Mouse (Mus musculus): Measurements from ENCODE around the gene Nfib. TPM values are rescaled to one million over a fixed set of nuclear protein-coding genes. Genes with fewer than 3 reads are reported as not detected.

Nfib gene
- total RNA-seq, 2 experiments from 2014 or later, result 216 to 233 TPM

- intact Hi-C loops (cut with DNase I), result no loop called here
- DNase-seq, result no peak
Observed at GRCm38 (mm10) chr4:82548247-82548646, 157.3 kb downstream of the Nfib start.

GRCm38 (mm10) chr4:82543936-82544335, 161.6 kb downstream of the Nfib start:
- intact Hi-C loops (cut with DNase I), result no loop called here
- DNase-seq, result no peak

GRCm38 (mm10) chr4:82543398-82543740, 162.2 kb downstream of the Nfib start:
- no peak for DNase-seq
- intact Hi-C loops (cut with DNase I), result no loop called here

- intact Hi-C loops (cut with DNase I), result no loop called here
- DNase-seq, result no peak
Observed at GRCm38 (mm10) chr4:82542656-82543397, 162.7 kb downstream of the Nfib start.

GRCm38 (mm10) chr4:82541894-82542510, 163.5 kb downstream of the Nfib start:
- intact Hi-C loops (cut with DNase I), result loop anchor here (2.0 kb wide), 1 partner anchor 977 kb away; no protein-coding TSS in a partner anchor
- peak; percentile 81 for DNase-seq

GRCm38 (mm10) chr4:82540466-82540990, 165.0 kb downstream of the Nfib start:
- intact Hi-C loops (cut with DNase I), result loop anchor here (2.0 kb wide), 1 partner anchor 976 kb away; no protein-coding TSS in a partner anchor
- no peak for DNase-seq

GRCm38 (mm10) chr4:82540048-82540410, 165.5 kb downstream of the Nfib start:
- intact Hi-C loops (cut with DNase I), result loop anchor here (2.0 kb wide), 1 partner anchor 975 kb away; no protein-coding TSS in a partner anchor
- DNase-seq, result peak; percentile 37

- intact Hi-C loops (cut with DNase I), result loop anchor here (2.0 to 5.0 kb wide), 2 partner anchors 37 to 975 kb away; no protein-coding TSS in a partner anchor
- DNase-seq, result peak; percentile 75
Observed at GRCm38 (mm10) chr4:82539406-82540047, 166.0 kb downstream of the Nfib start.

- DNase-seq, result no peak
- intact Hi-C loops (cut with DNase I), result loop anchor here (5.0 kb wide), 1 partner anchor 37 kb away; no protein-coding TSS in a partner anchor
Observed at GRCm38 (mm10) chr4:82538815-82539214, 166.7 kb downstream of the Nfib start.

GRCm38 (mm10) chr4:82538069-82538811, 167.3 kb downstream of the Nfib start:
- peak; percentile 39 for DNase-seq
- intact Hi-C loops (cut with DNase I), result loop anchor here (5.0 kb wide), 1 partner anchor 36 kb away; no protein-coding TSS in a partner anchor

GRCm38 (mm10) chr4:82537279-82537967, 168.1 kb downstream of the Nfib start:
- DNase-seq, result peak; percentile 46
- intact Hi-C loops (cut with DNase I), result loop anchor here (5.0 kb wide), 1 partner anchor 35 kb away; no protein-coding TSS in a partner anchor

- intact Hi-C loops (cut with DNase I), result loop anchor here (5.0 kb wide), 1 partner anchor 34 kb away; no protein-coding TSS in a partner anchor
- DNase-seq, result peak; percentile 49
Observed at GRCm38 (mm10) chr4:82536435-82537278, 168.9 kb downstream of the Nfib start.

GRCm38 (mm10) chr4:82535606-82536434, 169.7 kb downstream of the Nfib start:
- DNase-seq, result no peak
- intact Hi-C loops (cut with DNase I), result loop anchor here (5.0 kb wide), 1 partner anchor 34 kb away; no protein-coding TSS in a partner anchor

- DNase-seq, result peak; percentile 88
- intact Hi-C loops (cut with DNase I), result no loop called here
Observed at GRCm38 (mm10) chr4:82533231-82533630, 172.3 kb downstream of the Nfib start.

- peak; percentile 88 for DNase-seq
Observed at GRCm38 (mm10) chr4:82532443-82533191, 172.9 kb downstream of the Nfib start.

GRCm38 (mm10) chr4:82531977-82532376, 173.6 kb downstream of the Nfib start:
- DNase-seq, result no peak
- intact Hi-C loops (cut with DNase I), result no loop called here

More at GRCm38 (mm10) chr4:82532443-82533191, 172.9 kb downstream of the Nfib start:
- intact Hi-C loops (cut with DNase I), result no loop called here

- DNase-seq, result no peak
- intact Hi-C loops (cut with DNase I), result no loop called here
Observed at GRCm38 (mm10) chr4:82530875-82531353, 174.6 kb downstream of the Nfib start.

Data from left cerebral cortex, postnatal 4 days (tissue).